Mouse (Mus musculus) kidney, adult 18-20 months (tissue): ENCODE measurements around the gene Lrp5.
A peak's percentile ranks its signal among the peaks of the same experiment; 100 is the strongest.

ENCODE experiments used
- DNase-seq: peaks from one replicate; pipeline ENCODE4 v3.0.0; 2021

The Lrp5 gene

GRCm38 (mm10) chr19:3654058-3654457 lies 32.3 kb downstream of the Lrp5 start:
- DNase-seq = peak; percentile 36

GRCm38 (mm10) chr19:3653508-3653907 lies 32.9 kb downstream of the Lrp5 start:
- DNase-seq = no peak

- peak; percentile 30 for DNase-seq
These were observed 34.4 kb downstream of the Lrp5 start for GRCm38 (mm10) chr19:3651989-3652388.

GRCm38 (mm10) chr19:3651220-3651619 lies 35.1 kb downstream of the Lrp5 start:
- no peak for DNase-seq

- DNase-seq = peak; percentile 28
These were observed 35.9 kb downstream of the Lrp5 start for GRCm38 (mm10) chr19:3650448-3650847.

- DNase-seq = no peak
These were observed 37.4 kb downstream of the Lrp5 start for GRCm38 (mm10) chr19:3648830-3649450.

GRCm38 (mm10) chr19:3647999-3648398 lies 38.4 kb downstream of the Lrp5 start:
- peak; percentile 23 for DNase-seq

GRCm38 (mm10) chr19:3645813-3646212 lies 40.6 kb downstream of the Lrp5 start:
- DNase-seq = peak; percentile 28

- no peak for DNase-seq
These were observed 41.0 kb downstream of the Lrp5 start for GRCm38 (mm10) chr19:3645318-3645717.

GRCm38 (mm10) chr19:3639561-3639960 lies 46.8 kb downstream of the Lrp5 start:
- no peak for DNase-seq

GRCm38 (mm10) chr19:3638698-3639097 lies 47.7 kb downstream of the Lrp5 start:
- DNase-seq = peak; percentile 67

- DNase-seq = no peak
These were observed 54.3 kb downstream of the Lrp5 start for GRCm38 (mm10) chr19:3632018-3632417.

GRCm38 (mm10) chr19:3631431-3631830 lies 54.9 kb downstream of the Lrp5 start:
- DNase-seq = no peak

- DNase-seq = no peak
These were observed 55.9 kb downstream of the Lrp5 start for GRCm38 (mm10) chr19:3630486-3630885.

GRCm38 (mm10) chr19:3630027-3630426 lies 56.3 kb downstream of the Lrp5 start:
- DNase-seq = no peak

- no peak for DNase-seq
These were observed 58.1 kb downstream of the Lrp5 start for GRCm38 (mm10) chr19:3628223-3628622.

GRCm38 (mm10) chr19:3625111-3625510 lies 61.3 kb downstream of the Lrp5 start:
- DNase-seq = no peak

GRCm38 (mm10) chr19:3623824-3624223 lies 62.5 kb downstream of the Lrp5 start:
- DNase-seq = peak; percentile 82

- DNase-seq = no peak
These were observed 63.1 kb downstream of the Lrp5 start for GRCm38 (mm10) chr19:3623294-3623693.

GRCm38 (mm10) chr19:3620871-3621270 lies 65.5 kb downstream of the Lrp5 start:
- no peak for DNase-seq

GRCm38 (mm10) chr19:3619359-3619758 lies 67.0 kb downstream of the Lrp5 start:
- DNase-seq = no peak

- no peak for DNase-seq
These were observed 72.4 kb downstream of the Lrp5 start for GRCm38 (mm10) chr19:3613991-3614390.

GRCm38 (mm10) chr19:3612534-3613273 lies 73.7 kb downstream of the Lrp5 start:
- DNase-seq = no peak

- no peak for DNase-seq
These were observed 74.6 kb downstream of the Lrp5 start for GRCm38 (mm10) chr19:3611730-3612129.

GRCm38 (mm10) chr19:3610886-3611285 lies 75.5 kb downstream of the Lrp5 start:
- DNase-seq = peak; percentile 36
